Mouse (Mus musculus): Measurements from ENCODE around the gene Igfbp2.

DNA sequence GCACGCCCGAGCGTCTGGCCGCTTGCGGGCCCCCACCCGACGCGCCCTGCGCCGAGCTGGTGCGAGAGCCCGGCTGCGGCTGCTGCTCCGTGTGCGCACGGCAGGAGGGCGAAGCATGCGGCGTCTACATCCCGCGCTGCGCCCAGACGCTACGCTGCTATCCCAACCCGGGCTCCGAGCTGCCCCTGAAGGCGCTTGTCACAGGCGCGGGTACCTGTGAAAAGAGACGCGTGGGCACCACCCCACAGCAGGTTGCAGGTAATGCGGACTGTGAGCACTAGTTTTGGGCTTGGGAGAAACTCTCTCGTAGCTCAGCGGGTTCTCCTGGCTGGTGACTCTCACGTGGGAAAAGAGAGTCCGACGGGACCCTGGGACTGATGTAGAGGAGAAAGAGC lies 401 bp downstream of the Igfbp2 start:
- TF ChIP-seq CTCF (IDR thresholded peaks at IDR 0.05) (no peak), EP300 (IDR thresholded peaks at IDR 0.05) (no peak)

All from lung, postnatal 0 days (tissue).